Mouse (Mus musculus) gastrocnemius, postnatal 36 days (tissue): Measurements from ENCODE around the gene Mrps27. TPM values are rescaled to one million over a fixed set of nuclear protein-coding genes. Genes with fewer than 3 reads are reported as not detected.

Experiments used
- DNase-seq, 2 experiments: peaks; one replicate each; pipeline ENCODE4 v3.0.0; 2022
- intact Hi-C: fragments of 180-260 bp; cut with DNase I; formaldehyde crosslinking; loops from one replicate; pipeline ENCODE4 v1.15.1; 2025
- total RNA-seq, 2 experiments: library from RNA; stranded (reverse); gene quantifications; 2 replicates each; pipeline ENCODE4 v1.2.3; 2021

Gene Mrps27
- total RNA-seq, 2 experiments from 2014 or later: 27.4 to 28.4 TPM

DNA sequence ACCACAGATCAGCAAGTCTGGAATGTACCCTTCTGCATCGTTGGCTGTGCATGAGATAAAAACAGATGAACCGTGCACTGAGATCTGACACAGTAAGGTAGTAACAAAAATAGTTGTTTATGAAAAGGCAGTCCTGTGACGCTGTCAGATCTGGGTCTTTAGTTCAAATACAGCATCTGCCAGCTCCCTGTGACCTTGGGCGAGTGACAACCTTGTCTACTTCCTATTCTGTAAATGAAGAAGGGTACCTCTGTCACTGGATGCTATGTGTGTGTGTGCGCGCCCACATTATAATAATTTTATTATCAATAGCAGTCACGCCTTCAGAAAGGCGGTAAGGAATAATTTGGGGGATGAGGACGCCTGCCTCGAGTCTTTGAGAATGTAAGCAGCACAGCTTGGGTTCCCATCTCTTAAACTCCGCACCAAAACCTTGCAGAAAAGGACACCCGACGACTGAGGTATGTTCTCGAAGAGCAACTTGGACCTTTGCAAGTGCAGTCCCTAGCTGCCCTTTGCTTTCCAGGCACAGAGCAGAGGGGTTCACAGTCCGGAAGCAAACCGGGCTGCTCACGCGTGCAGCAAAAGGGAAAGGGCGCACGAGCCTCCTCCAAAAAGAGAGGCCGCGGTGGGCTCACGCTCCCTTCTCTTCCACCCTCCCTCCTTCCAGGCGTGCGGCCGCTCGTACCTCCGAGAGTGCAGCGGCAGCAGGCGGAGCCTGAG lies 549 bp upstream of the Mrps27 start:
- DNase-seq: no peak
- intact Hi-C loops: no loop called here

DNA sequence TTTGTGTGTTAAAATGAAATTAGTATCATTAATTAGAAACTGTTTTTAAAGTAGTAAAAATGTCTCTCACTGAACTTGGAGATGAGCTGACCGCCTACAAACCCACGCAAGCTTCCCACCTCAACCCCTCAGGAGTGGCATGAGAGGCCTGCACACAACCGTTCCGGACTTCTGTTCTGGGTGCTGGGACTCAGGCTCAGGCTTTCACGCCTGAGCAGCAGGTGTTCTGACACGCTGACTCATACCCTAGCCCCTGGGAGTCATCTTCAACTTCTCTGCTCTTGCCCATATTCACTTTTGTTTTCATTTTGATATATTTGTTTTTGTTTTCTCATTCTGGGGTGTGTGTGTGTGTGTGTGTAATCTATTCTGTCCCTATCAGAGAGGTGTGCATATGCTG lies 5.4 kb downstream of the Mrps27 start:
- intact Hi-C loops: no loop called here
- no peak for DNase-seq

GRCm38 (mm10) chr13:99351186-99351585 lies 6.6 kb downstream of the Mrps27 start:
- no peak for DNase-seq
- intact Hi-C loops: no loop called here

- intact Hi-C loops: no loop called here
- no peak for DNase-seq
Measured at GRCm38 (mm10) chr13:99351596-99351995, 7.0 kb downstream of the Mrps27 start.

DNA sequence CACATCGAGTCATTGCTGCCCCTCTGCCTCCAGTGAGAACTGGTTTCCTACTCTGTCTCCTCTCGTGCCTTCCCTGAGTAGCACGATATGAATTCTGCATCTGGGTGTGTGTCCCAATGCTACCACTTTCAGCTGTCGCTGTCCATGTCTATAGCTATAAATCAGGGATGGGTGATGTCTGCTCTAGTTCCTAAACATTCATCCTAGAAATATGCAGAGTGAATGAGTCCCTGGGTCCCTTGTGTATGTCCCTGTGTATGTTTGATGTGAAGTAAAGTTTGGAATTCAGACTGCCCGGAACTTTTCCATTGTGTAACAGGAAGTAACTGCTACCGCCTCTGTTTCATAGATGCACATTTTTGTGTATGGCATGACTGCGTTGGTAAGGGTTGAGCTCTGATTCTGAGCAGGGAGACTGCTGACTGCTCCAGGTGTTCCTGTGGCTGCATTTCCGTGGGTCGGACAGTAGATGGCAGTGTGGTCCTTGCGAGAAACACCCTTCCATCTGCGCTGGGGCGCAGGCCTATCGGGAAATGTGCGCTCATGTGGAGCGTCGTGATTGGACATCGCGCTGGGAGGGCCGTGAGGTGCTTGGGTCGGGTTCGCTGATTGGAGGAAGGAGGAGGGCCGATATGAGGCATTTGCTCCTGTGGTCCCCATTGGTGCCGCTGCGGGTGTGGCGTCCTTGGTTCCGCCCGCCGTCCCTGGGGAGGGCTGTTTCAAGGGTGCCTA lies 8.3 kb downstream of the Mrps27 start:
- DNase-seq: peak; percentile 84 to 92
- intact Hi-C loops: loop anchor here (2.0 kb wide), 1 partner anchor 484 kb away; no protein-coding TSS in a partner anchor

GRCm38 (mm10) chr13:99353490-99353851 lies 8.9 kb downstream of the Mrps27 start:
- intact Hi-C loops: loop anchor here (2.0 kb wide), 1 partner anchor 483 kb away; no protein-coding TSS in a partner anchor
- DNase-seq: no peak

GRCm38 (mm10) chr13:99355072-99355471 lies 10.5 kb downstream of the Mrps27 start:
- intact Hi-C loops: loop anchor here (2.0 kb wide), 1 partner anchor 488 kb away; no protein-coding TSS in a partner anchor
- DNase-seq: no peak

GRCm38 (mm10) chr13:99355861-99356260 lies 11.3 kb downstream of the Mrps27 start:
- no peak for DNase-seq
- intact Hi-C loops: loop anchor here (2.0 kb wide), 1 partner anchor 487 kb away; no protein-coding TSS in a partner anchor

- no peak for DNase-seq
- intact Hi-C loops: no loop called here
Measured at GRCm38 (mm10) chr13:99356428-99357265, 12.1 kb downstream of the Mrps27 start.

- intact Hi-C loops: no loop called here
- no peak for DNase-seq
Measured at GRCm38 (mm10) chr13:99358921-99359320, 14.3 kb downstream of the Mrps27 start.

- no peak for DNase-seq
- intact Hi-C loops: no loop called here
Measured at GRCm38 (mm10) chr13:99363866-99364265, 19.3 kb downstream of the Mrps27 start.

DNA sequence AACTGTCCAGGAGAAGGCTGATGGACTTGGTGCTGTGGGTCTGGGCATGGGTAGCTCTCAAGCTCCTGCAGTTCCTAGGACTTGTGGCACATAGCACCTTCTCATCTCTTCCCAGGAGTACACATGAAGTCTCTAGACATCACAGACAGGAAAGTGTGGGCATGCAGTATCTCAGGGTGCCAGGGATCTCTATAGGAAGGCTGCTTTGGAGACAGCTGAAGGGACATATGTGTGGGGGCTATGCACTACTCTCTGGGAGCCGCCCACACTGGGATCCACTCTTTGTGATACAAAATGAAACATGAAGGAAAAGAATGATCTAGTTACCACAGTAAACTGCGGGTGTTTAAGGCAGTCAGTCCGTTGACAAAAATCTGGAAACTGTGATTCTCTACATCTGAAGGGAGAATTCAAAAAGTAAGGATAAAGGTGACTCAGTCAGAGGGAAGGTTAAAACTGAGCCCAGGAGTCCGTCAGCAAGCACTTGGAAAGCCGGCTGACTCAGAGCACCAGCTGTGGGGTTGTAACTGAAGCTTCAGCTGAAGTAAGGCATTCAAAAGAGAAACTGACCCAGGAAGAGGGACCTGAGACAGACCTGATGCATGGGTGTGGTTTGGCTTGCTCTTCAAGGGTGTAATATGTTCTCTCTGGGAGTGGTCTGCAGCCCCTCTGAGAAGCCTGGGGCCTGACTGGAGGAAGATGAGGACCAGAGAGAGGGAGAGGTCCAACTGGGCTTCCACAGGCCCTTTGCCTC lies 22.0 kb downstream of the Mrps27 start:
- intact Hi-C loops: no loop called here

DNA sequence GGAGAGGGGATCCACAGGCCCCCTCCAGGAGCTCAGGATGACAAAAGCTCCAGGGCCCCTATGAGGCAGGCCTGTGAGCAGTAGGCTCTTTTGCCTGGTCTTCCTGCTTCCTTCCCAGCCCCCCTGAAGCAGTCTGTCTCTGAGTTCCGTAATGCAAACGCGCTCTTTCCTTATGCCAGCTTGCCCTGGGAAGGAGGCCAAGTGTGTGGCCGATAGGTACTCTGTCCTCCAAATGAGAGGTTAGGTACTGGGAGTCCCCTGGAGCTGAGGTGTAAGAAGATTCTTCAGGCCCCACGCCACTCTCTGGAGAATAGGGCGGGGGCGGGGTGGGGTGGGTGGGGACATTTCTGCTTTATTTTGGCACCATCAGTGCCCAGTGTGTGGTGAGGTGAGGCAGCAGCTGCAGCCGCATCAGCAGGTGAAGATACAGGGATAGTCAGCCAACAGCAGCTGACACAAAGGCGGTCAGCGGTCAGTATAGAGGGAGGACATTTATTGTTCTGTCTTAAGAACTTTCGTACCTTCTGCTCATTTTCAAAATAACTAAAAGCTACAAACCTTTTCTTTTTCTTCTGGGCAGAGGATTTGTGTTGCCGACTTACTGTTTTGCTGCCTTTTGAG lies 23.1 kb downstream of the Mrps27 start:
- intact Hi-C loops: no loop called here
- peak in 1 of 2 experiments; percentile 19 for DNase-seq

More for the DNA sequence above, 22.0 kb downstream of the Mrps27 start:
- DNase-seq: no peak

DNA sequence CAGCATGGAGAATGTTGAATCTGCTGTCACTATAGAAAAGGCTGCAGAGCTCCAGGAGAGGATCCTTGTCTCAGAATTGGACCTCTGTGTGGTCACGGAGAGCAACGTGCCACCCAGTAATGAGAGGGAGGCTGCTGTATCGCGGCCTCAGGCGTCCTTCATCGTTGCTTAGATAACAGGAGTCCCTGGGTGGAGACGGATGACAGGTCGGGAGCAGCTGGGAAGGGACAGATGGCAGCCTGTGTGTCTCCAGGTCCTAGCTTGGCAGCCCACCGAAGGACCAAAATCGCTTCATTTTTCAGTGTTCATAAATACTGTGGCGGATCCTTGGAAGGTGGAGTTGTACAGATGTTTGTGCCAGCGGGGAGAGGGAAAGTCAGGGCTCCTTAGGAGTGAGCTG lies 24.5 kb downstream of the Mrps27 start:
- no peak for DNase-seq
- intact Hi-C loops: no loop called here

DNA sequence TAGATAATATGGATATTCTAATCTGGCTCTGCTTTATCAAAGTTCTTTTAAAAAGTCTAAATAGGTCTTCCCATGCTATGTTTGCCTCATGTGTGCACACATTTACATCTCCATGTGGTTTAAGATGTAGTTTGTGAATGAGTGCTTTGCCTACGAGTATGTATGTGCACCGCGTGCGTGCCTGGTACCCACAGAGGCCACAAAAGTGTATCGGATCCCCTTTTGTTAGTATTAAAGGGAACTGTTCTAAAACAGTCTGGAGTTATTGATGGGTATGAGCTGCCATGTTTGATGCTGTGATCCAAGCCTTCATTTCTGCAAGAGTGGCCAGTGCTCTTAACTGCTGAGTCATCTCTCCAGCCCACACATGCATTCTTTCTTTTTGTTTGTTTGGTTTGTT lies 26.7 kb downstream of the Mrps27 start:
- intact Hi-C loops: loop anchor here (5.0 kb wide), 1 partner anchor 466 kb away; no protein-coding TSS in a partner anchor
- DNase-seq: no peak

DNA sequence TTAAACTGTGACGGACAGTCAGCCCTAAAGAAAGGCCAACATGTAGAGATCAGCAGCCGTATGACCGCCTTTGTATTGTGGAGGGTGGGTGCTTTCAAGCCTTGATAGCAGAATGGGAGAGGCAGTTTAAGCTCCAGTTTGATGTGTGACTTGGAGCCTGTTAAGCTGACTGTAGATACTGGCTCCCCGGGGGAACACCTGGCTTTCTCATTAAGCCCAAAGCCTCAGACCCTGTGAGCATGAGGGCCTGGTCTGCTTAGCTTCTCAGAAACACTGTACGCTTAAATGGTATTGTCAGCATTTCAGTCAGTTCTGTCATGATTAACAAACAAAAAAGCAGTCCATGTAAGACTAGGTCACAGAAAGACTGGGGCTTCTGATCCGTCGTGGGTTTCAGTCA lies 29.1 kb downstream of the Mrps27 start:
- no peak for DNase-seq
- intact Hi-C loops: loop anchor here (2.0 to 5.0 kb wide), 2 partner anchors 115 to 464 kb away; no protein-coding TSS in a partner anchor

GRCm38 (mm10) chr13:99374191-99374590 lies 29.6 kb downstream of the Mrps27 start:
- DNase-seq: no peak
- intact Hi-C loops: loop anchor here (2.0 to 5.0 kb wide), 2 partner anchors 115 to 463 kb away; no protein-coding TSS in a partner anchor

DNA sequence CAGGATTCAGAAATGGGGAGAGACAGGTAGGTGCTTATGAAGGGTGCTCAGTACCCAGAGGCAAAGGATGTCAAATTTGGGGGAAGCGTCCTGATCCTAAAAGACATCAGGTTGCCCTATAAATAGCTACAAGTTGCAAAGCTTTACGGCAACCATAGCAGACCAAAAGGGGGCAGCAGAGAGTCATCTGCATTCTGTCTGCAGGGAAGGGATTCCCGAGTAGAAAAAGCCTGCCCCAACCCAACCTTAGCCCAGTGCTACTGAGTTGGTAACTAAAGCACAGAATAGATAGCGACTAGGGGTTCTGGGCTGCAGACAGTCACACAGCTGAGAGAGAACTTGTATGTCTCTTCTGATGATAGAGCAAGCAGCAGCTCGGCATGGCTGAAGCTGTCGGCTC lies 31.0 kb downstream of the Mrps27 start:
- DNase-seq: peak; percentile 60 to 84
- intact Hi-C loops: loop anchor here (2.0 kb wide), 1 partner anchor 113 kb away; no protein-coding TSS in a partner anchor

DNA sequence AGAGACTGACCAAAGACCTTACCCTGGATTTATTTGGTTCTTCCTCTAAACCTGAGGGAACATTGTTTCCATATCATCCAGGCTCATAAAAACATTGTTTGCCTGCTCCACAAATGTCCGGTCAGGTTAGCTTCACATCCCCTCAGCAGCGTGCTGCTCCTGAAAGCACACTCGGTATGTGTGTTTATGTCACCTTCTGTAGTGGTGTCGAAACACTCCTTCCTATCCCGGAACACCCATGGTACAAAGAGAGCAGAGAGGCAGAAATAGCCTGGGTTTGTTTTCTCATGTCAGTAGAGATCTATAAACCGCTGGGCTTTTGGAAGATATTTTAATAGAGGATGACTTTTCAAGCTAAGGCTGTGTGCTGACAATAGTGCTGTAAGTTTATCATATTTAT lies 32.5 kb downstream of the Mrps27 start:
- intact Hi-C loops: no loop called here
- DNase-seq: no peak
